Mouse (Mus musculus): ENCODE data around the gene Zcchc14.

DNA sequence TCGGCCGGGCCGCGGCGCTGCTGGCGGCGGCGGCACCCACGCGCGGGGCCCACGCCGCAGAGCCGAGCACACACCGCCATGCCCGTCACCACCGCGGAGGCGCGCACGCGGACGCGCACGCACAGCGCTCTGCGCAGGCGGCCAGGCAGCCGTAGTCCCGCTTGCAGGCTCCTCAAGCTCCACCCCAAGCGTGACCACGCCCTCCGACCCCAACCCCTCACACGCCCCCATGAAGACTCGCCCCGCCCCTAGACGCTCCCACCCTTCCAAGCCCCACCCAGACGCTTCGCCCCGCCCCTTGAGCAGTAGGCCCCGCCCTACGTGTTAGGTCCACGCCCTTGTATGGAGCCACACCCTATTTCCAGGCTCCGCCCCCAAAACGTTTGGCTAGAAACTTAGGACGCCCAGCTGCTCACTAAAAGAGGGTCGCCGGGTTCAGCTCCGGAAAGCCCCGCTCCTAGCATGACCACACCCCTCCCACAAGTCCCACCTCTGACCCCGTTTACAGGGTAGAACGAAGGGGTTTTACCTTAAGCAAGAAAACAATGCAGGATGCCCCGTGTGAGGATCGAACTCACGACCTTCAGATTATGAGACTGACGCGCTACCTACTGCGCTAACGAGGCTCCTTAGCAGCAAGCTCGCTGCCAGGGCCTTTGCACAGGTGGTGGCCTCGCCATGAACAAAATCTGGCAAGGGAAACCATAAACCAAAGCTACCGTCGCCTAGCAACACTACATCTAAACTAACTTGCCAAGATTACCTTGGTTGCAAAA, 73.8 kb downstream of the Zcchc14 start, which contains the start of gene Fbxo31:
- TF ChIP-seq POLR2A (IDR thresholded peaks at IDR 0.05; ENCODE audit: control insufficient read depth, low read depth, low read length) (peak; percentile 68), CTCF (IDR thresholded peaks at IDR 0.05; ENCODE audit: control insufficient read depth, insufficient read depth, insufficient replicate concordance, low read depth, low read length) (no peak)

All from testis, adult 2 months (tissue).